Mouse (Mus musculus): ENCODE results near the gene Tm7sf2. TPM values are rescaled to one million over a fixed set of nuclear protein-coding genes. Genes with fewer than 3 reads are reported as not detected.

Tm7sf2 gene
- 17.4 TPM for total RNA-seq (2023)

DNA sequence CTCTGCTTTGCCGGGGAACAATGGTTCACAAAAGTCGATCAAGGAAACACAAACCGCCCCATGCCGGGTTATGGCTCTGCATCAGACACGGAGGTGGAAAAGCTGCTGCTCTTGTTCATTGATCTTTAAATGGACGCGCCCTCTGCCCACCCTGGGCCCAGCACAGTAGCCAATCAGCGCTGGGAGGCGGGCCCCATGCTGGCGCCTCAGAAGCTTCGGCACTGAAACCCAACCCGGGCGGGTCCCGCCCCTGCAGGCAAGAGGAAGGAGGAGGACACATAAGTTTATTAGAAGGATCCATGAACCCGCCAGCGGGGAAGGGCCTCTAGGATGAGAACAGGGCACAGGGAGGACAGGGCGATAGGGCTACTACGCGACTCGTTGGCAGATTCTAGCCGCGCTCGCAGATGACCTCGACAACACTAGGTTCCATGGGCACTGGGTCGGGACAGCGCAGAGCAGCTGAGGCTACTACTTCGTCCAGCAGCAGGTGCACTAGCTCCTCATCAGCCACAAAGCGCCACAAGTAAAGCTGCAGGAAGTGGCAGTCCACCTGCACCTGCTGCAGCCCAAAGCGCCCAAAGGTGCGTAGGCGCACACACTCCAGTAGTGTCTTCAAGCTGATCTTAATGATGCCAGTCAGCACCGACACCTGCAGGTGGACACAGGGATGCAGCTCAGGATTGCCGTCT is at the start of gene Tm7sf2:
Tm7sf2 (minus strand) TSS at position 650 of the 692 bp plus-strand sequence.

DNA sequence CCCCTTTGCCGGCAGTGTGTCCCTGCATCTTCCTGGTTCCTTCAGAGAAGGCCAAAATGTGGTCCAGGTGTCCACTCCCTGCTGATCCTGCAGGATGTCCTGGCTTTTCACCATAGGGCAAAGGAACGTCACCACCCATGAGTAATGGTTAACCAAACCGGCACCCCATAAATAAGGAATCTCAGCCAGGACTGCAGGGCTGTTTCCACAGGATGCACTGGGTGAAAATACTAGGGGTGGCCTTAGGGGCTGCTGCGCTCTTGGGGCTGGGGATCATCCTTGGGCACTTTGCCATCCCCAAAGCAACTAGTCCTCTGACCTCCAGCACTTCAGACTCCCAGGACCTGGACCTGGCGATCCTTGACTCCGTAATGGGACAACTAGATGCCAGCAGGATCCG is 37.4 kb upstream of the Tm7sf2 start, which contains the start of gene Naaladl1:
Naaladl1 (plus strand) TSS at position 197 of the 400 bp plus-strand sequence.

DNA sequence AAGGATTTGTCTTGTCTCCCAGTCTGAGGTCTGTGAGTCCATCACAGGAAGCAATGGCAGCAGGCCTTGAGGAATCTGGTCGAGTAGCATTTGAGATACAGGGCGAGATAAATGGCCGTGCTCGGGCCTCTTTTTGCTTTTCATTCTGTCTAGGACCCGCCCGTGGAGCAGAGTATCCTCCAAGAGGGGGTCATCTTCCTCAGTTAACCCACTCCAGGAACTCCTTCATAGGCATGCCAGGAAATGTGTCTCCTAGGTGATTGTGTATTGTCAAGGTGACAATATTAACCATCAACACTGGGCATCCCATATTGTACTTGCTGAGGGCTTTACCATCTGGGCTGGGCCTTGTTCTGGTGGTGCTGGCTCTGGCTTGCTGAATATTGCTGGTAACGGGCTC is 25.9 kb upstream of the Tm7sf2 start, which contains the start of gene AC131692.1:
AC131692.1 (plus strand) TSS at position 301 of the 400 bp plus-strand sequence.

DNA sequence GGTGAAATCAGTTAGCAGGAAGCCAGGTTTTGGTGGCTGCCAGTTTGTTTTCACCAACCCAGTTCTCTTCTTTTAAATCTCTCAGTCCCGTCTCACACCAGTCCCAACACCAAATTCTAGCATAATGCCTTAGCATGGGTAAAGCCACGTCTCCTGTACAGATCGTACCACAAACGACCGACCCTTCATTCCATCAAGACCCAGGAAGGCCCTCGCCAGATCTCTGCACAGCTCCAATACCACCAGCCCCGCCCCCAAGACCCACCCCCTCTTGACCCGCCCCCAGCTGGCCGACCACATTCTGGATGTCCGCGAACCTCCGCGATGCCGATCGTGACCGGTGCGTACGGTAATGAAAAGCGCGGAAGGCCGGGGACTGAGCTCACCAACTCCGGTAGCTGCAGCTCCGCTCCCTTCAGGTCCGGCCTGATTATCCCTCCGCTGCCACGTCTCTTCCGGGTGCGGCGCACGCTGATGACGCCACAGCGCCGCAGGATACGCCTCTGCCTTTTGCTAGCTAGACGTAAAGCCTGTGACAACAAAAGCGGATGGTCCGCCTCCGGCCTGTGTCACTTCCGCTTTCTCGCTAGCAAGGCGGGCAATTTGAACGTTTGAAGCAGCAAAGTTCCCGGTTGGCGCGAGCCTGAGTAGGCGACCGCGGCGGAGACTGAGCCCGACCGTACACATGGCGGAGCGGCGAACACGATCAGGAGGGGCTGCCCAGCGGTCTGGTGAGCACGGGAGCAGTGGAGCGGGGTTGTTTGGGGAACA is 16.5 kb upstream of the Tm7sf2 start, which contains the start of the genes Zfpl1 and Cdca5:
Zfpl1 (minus strand) TSS at position 479 of the 771 bp plus-strand sequence.
Cdca5 (plus strand) TSS at position 506 of the 771 bp plus-strand sequence.

DNA sequence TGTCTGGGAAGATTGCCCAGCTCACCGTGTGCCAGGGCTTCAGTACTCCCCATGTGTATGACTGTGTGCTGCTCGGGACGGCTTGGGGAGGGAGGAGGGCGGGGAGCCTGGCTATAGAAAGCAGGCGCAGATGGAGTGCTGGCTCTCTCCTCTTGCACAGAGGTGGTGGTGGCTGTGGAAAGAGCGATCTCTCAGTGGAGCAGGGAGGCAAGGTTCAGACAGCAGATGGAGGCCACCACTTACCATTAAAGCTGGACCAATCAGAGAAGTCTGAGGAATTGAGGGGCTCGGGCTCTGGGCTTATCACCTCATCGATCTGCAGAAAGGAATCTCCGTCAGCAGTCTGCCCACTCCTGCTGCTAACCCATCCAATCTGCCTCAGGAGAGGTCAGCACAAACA is 14.0 kb upstream of the Tm7sf2 start, which contains the start of gene Gm28374:
Gm28374 (minus strand) TSS at position 101 of the 400 bp plus-strand sequence.

DNA sequence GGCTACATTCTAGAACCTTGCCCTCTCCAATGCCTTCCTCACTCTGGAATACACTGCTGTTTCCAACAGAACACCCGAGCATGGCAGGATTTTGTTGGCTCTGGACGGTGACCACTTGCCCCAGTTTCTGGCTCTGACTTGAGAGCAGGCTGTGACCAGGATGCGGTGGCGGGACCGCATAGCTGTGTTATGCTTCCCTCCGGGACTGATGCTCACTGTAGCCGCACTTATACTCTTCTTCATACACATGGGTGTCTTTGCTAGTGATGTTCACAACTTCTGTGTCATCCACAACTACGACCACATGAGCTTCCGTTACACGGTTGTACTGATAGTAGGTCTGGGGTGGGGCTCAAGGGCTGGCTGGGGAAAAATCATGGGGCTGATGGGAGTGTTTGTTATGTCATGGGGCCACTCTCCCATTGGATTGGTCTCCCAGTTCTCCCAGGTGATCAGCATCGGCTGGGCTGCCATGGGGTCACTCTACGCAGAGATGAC is 11.9 kb upstream of the Tm7sf2 start, which contains the start of gene Tmem262:
Tmem262 (plus strand) TSS at position 51 of the 498 bp plus-strand sequence.

DNA sequence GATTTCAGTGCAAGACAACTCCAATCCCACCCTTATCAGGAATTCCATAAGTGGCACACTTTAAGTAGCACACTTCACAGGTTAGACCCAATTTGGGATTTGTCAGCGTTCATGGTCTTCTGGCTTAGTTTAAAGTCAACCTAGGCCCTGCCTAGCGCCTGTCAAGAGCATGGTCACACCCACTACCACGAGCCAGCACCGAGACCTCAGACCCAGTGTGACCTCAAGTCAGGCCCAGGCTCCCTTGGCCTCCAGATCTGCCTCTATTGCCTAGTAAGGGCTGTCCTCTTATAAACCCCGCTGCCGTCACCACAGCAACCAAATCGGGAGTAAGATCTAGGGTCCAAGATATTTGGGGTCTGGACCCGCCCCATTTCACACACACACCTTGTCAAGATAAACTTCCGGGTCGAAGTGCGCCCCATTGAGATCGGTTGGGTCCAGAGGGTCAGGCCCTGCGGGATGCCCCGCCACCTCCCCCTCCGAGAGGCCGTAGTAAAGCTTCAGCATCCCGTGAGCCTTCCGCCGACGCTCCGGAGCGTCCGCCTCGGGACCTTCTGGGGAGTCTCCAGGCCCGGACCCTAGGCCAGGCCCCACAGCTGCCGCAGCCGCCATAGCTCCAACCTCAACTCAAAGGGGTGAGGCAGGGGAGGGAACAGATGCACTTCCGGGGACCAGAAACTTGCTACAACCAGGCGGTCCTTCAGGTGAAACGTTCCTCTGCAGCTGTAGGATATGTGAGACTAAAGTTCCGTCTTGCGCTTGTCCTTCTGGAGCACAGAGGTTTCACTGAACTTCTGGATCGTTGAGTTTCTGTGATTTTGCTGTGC is 8.6 kb upstream of the Tm7sf2 start, which contains the start of gene Vps51:
Vps51 (minus strand) TSS at position 668 of the 830 bp plus-strand sequence.

DNA sequence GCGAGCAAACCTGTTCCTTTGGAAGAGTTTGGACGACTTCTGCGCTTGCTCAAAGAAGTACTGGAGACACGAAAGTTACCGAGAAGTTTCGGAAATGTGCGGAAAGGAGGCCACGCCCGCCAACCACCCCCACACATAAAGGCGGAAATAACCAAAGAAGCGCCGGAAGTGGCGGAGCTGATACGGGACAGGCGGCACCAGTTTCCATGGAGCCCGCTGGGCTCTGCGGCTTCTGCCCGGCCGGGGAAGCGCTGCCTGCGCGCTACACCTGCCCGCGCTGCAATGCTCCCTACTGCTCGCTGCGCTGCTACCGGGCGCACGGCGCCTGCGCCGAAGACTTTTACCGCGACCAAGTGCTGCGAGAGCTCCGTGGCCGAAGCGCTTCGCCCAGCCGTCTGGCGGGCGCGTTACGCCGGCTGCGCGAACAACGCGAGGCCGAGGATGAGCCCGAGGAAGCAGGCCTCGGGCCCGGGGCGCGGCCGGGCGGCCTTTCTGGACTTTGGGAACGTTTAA is 7.1 kb downstream of the Tm7sf2 start, which contains the start of gene Znhit2:
Znhit2 (plus strand) TSS at position 172 of the 513 bp plus-strand sequence.

DNA sequence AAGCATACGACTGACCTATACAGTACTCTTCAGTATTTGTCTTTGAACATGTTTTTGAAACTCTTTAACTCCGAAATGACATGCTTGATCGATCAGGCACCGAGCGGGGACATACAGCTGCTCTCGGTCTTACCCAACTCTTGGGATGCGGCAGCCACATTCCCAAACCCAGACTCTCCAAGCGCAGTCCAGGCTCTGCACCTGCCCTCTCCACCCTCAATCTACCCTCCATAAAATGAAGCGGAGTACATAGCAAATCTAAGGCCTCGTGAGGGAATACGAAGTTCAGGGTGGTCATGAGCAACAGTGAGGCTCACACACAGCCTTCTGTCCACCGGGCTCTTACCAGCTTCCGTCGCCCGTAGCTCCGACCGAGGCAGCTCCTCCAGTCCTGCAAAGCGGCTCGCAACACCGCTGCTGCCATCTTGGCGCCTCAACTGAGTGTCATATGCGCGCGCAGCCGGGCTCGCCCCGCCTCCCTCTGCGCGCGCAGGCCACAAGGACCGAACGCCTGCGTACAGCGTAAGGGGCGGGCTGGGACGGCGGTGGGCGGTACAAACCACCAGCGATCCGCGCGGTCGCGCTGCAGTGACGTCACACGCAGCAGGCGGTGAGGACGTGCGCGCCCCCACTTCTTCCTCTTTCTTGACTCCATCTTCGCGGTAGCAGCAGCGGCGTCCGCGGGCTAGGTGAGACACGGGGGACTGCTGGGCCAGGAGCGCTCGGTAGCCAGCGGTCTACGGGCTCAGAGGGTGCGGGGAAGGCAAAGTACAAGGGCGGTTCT is 10.7 kb downstream of the Tm7sf2 start, which contains the start of the genes Mrpl49 and Fau:
Mrpl49 (minus strand) TSS at position 473 of the 784 bp plus-strand sequence.
Fau (plus strand) TSS at position 532 of the 784 bp plus-strand sequence.

DNA sequence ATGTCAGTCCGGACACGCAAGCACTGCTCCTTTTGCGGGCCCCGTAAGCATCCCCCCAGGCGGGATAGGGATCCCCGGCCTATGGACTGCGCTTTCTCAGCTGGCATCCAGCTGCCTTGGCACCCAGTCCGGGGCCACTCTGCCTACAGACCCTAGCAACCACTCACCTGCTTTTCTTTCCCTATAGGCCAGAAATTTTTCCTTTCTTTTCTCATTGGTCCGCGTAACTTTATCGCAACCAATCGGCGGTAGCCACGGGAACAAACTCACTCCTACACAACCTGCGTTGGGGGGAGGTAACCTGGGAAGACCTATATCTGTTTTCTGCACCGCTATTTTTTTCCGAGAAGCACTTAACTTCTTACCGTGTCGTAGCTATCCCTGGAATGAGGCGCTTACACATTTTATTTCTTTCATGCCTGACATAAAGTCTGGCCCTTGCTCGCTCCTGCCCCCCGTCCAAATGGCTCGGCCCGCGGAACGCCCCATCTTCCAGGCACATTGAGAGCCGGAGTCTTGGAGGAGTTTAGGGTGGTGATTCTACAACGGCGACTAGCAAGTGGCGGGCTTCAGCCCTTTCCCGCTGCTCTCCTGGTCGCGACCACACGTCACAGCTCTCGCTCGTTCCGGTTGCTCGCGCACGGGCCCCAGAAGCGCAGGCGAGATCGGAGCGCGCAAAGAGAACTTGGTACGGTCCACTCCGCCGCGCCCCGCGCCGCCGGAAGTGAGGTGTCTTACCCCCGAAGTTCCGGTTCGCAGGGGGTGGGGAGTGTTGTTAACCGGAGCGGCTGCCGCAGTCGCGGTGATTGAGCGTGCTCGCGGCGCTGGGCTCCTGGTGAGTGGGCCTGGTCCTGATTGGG is 21.6 kb downstream of the Tm7sf2 start, which contains the start of gene Syvn1:
Syvn1 (plus strand) TSS at position 283 of the 860 bp plus-strand sequence.

DNA sequence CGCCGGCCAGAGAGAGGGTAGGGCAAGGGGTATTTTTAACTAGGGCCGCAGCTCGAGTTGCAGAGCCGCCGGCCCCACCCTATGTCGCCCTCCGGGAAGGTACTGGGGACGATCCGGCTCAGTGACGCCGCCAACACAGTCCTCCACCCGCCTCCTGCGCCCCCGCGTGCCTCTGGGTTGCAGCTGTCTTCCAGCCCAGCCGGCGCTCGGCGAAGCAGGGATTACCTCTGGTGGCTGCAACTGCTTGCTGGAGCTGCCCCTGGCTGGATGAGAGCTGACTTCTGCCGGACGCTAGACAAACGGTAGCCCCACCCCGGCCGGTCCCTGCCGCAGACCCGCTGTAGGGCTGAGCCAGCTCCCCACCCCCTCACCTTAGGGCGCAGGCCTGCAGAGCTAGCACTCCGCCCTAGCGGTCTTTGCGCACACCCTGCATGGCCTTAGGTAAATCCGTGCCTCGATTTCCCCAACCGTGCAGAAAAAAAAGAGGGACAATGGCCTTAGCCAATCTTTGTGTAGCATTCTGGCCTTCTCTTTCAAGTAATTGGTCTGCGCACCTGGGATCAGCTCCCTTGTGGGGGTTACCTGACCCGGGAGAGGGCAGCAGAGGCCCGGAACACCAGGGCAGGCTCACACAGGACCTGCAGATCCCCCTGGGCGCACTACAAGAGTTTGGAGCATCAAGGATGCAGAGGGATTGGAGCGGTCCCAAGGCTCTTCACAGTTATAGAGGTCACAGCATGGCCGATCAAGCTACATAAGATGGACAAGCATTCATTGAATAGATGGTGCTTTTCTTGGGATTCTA is 52.5 kb downstream of the Tm7sf2 start, which contains the start of gene Capn1:
Capn1 (minus strand) TSS at position 387 of the 805 bp plus-strand sequence.

Other genes starting within 250 kb of the Tm7sf2 start
- gene Frmd8, start 193.1 kb downstream of the Tm7sf2 start, total RNA-seq (2023), result 127 TPM
- gene Slc25a45, start 190.6 kb downstream of the Tm7sf2 start, total RNA-seq (2023), result 27.0 TPM
- gene Tigd3, start 174.2 kb downstream of the Tm7sf2 start, total RNA-seq (2023), result 2.3 TPM
- 116 TPM for gene Dpf2, start 155.4 kb downstream of the Tm7sf2 start, total RNA-seq (2023)
- 0.59 TPM for gene Cdc42ep2, start 143.6 kb downstream of the Tm7sf2 start, total RNA-seq (2023)
- gene Pola2, start 104.2 kb downstream of the Tm7sf2 start, total RNA-seq (2023), result 53.3 TPM
- not detected for gene Slc22a20, start 82.2 kb downstream of the Tm7sf2 start, total RNA-seq (2023)
- gene Capn1, start 52.5 kb downstream of the Tm7sf2 start, total RNA-seq (2023), result 109 TPM
- gene Syvn1, start 21.8 kb downstream of the Tm7sf2 start, total RNA-seq (2023), result 59.7 TPM
- 18.5 TPM for gene Mrpl49, start 10.6 kb downstream of the Tm7sf2 start, total RNA-seq (2023)
- gene Fau, start 10.5 kb downstream of the Tm7sf2 start, total RNA-seq (2023), result 3,209 TPM
- gene Znhit2, start 7.2 kb downstream of the Tm7sf2 start, total RNA-seq (2023), result 10.9 TPM
- gene Vps51, start 8.9 kb upstream of the Tm7sf2 start, total RNA-seq (2023), result 112 TPM
- gene Tmem262, start 11.7 kb upstream of the Tm7sf2 start, total RNA-seq (2023), result not detected
- not detected for gene Gm28374, start 13.9 kb upstream of the Tm7sf2 start, total RNA-seq (2023)
- 58.2 TPM for gene Zfpl1, start 16.6 kb upstream of the Tm7sf2 start, total RNA-seq (2023)
- gene Cdca5, start 16.6 kb upstream of the Tm7sf2 start, total RNA-seq (2023), result 0.91 TPM
- gene AC131692.1, start 26.0 kb upstream of the Tm7sf2 start, total RNA-seq (2023), result not detected
- gene Naaladl1, start 37.4 kb upstream of the Tm7sf2 start, total RNA-seq (2023), result not detected
- gene Sac3d1, start 50.3 kb upstream of the Tm7sf2 start, total RNA-seq (2023), result 5.0 TPM
- gene Snx15, start 59.9 kb upstream of the Tm7sf2 start, total RNA-seq (2023), result 27.8 TPM
- 0.41 TPM for gene Batf2, start 72.6 kb upstream of the Tm7sf2 start, total RNA-seq (2023)
- gene Arl2, start 73.2 kb upstream of the Tm7sf2 start, total RNA-seq (2023), result 20.1 TPM
- gene Majin, start 116.0 kb upstream of the Tm7sf2 start, total RNA-seq (2023), result not detected
- gene Gpha2, start 158.0 kb upstream of the Tm7sf2 start, total RNA-seq (2023), result not detected
- gene Ppp2r5b, start 167.5 kb upstream of the Tm7sf2 start, total RNA-seq (2023), result 17.5 TPM
- gene Atg2a, start 173.3 kb upstream of the Tm7sf2 start, total RNA-seq (2023), result 229 TPM
- gene Ehd1, start 208.4 kb upstream of the Tm7sf2 start, total RNA-seq (2023), result 37.0 TPM
- gene Cdc42bpg, start 238.1 kb upstream of the Tm7sf2 start, total RNA-seq (2023), result 4.9 TPM